Mouse (Mus musculus) lung, postnatal 25 days (tissue): ENCODE measurements around the gene Zfp709.
"Not testable (repeated sequence)": the region's sequence is repeated elsewhere in the genome, so short reads cannot be mapped to it uniquely, and the experiment has no call there.

Experiments
- DNase-seq: peaks from one replicate; pipeline ENCODE4 v3.0.0; 2022; ENCODE audit warnings: low spot score

Zfp709 gene

GRCm38 (mm10) chr8:71925791-71926190 is 44.0 kb downstream of the Zfp709 start:
- no peak for DNase-seq

- DNase-seq, result no peak
These were observed 44.7 kb downstream of the Zfp709 start for GRCm38 (mm10) chr8:71926551-71926950.

- DNase-seq, result no peak
These were observed 46.0 kb downstream of the Zfp709 start for GRCm38 (mm10) chr8:71927779-71928178.

GRCm38 (mm10) chr8:71938037-71938436 is 56.2 kb downstream of the Zfp709 start:
- DNase-seq, result not testable (repeated sequence)

GRCm38 (mm10) chr8:71940293-71941208 is 58.7 kb downstream of the Zfp709 start:
- no peak for DNase-seq

- no peak for DNase-seq
These were observed 60.0 kb downstream of the Zfp709 start for GRCm38 (mm10) chr8:71941776-71942175.
